Mouse (Mus musculus): ENCODE measurements around the gene Mast4. TPM values are rescaled to one million over a fixed set of nuclear protein-coding genes. Genes with fewer than 3 reads are reported as not detected.

The Mast4 gene
- 10 to 100 TPM; 10.7 to 13.3 TPM for polyA plus RNA-seq (2017; shearing (Covaris generic))

DNA sequence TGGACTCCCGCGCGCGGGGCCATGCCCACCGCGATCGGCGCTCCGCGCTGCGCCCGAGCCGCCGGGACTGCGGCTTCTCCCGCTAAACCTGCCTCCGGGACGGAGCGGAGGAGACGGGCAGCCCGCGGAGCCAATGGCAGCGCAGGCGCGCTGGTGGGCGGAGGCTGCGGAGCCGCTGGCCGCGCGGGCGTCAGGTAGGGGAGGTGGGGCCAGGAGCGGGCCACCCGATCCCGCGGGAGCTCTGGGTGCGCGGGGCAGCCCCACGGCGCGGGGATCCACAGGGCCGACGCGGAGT lies at the start of gene Mast4:
Mast4 (minus strand) TSS at position 106 of the 295 bp plus-strand sequence.

DNA sequence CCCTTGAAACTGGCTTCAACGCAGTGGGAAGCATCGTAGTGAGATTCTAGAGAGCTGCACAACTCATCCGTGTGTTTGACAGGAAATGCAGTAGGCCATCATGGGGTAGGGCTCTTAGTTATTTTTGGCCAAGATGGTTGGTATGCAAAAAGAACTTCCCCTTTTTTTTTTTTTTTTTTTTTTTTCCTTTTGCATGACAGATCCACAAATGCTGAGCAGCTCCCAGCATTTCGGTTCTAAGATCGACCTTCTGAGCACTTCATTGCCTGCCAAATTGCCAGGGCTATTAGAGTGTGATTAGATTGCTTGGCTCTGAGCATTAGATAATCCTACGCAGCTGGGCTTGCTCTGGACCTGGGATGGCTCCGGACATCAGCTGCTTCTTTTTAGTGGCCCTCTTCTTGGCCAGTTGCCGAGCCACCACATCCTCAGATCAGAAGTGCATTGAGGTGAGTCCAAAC lies 640.9 kb downstream of the Mast4 start, which contains the start of gene Cd180:
Cd180 (plus strand) TSS at position 218 of the 461 bp plus-strand sequence.

